Mouse (Mus musculus) E14TG2a.4 (cell line): Measurements from ENCODE around the gene Cep295nl.

Source experiments
- H3K27me3 ChIP-seq: 2 replicates; pipeline ENCODE4 v1.6.1; 2014; ENCODE audit warnings: low read length, control low read depth; ENCODE audit not compliant: insufficient read depth
- H3K36me3 ChIP-seq: 2 replicates; pipeline ENCODE4 v1.6.1; 2014; ENCODE audit warnings: low read length, control low read depth; ENCODE audit not compliant: insufficient read depth
- H3K4me1 ChIP-seq: replicated peaks from 2 replicates; pipeline ENCODE4 v1.6.1; 2014; ENCODE audit warnings: low read depth, low read length, control low read depth
- H3K4me3 ChIP-seq: replicated peaks from 2 replicates; pipeline ENCODE4 v1.5.1; 2014; ENCODE audit warnings: mild to moderate bottlenecking, low read length
- H3K9me3 ChIP-seq: 2 replicates; pipeline ENCODE4 v1.6.1; 2014; ENCODE audit warnings: low read length, control low read depth
- CTCF ChIP-seq: conservative IDR thresholded peaks from 2 replicates; pipeline ENCODE4 v1.5.1; 2014; ENCODE audit warnings: low read length
- NANOG ChIP-seq: IDR thresholded peaks from 2 replicates; pipeline ENCODE4 v1.6.1; 2014; ENCODE audit warnings: borderline replicate concordance, low read length, mixed read lengths
- POU5F1 ChIP-seq: IDR thresholded peaks from 2 replicates; pipeline ENCODE4 v1.6.1; 2014; ENCODE audit warnings: low read length, borderline replicate concordance

Cep295nl gene

DNA sequence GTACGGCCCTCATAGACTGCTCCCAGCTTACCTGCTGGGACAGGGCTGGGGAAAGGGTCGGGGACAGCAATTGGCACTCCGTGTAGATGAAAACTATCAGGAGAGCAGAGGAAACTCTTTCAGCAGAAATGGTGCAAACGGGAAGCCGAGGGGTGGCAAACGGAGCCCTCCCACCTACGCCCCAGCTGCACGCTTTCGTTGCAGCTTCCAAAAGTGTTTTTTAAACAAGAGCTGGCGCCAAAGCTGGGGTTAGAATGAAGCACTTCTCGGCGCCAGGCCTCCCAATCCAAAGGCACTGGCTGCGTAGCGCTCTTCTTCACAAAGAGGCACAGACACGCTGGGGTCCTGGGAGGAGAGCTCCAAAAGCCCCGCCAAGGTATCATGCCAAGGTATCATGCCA lies 11.5 kb downstream of the Cep295nl start:
- H3K4me3 ChIP-seq, result no peak overlapping the region; the same call in 1 of the 2 replicates
- H3K9me3 ChIP-seq, result no peaks in the 10 kb centered on the region
- H3K4me1 ChIP-seq, result peaks cover 44% of the 10 kb centered on the region
- H3K36me3 ChIP-seq, result no peaks in the 10 kb centered on the region
- TF ChIP-seq NANOG, result no peak
- no peak for TF ChIP-seq CTCF
- no peak for TF ChIP-seq POU5F1
- H3K27me3 ChIP-seq, result peaks cover 28% of the 10 kb centered on the region

DNA sequence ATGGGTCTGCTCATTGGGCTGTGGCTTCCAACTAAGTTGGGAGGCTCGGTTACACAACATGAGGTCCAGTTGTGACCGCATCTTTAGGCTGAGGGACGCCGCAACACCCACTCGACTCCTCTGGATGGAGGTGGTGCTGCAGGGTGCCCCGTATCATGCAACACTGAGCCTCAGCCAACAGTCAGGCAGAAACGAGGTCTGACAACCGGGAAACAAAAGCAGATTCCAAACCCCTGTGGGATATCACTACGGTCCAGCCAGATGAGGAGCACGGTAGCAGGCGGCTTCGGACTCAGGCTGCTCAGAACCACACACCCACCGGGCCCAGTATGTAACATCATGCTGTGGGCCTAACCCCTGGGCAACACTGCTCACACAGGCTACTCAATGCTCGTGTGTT lies 11.9 kb downstream of the Cep295nl start:
- Histone ChIP-seq H3K36me3 (no peaks in the 10 kb centered on the region), H3K4me3 (no peak overlapping the region), H3K4me1 (peaks cover 44% of the 10 kb centered on the region), H3K27me3 (peaks cover 28% of the 10 kb centered on the region), H3K9me3 (no peaks in the 10 kb centered on the region)
- TF ChIP-seq NANOG, result no peak
- TF ChIP-seq POU5F1, result no peak
- TF ChIP-seq CTCF, result no peak

DNA sequence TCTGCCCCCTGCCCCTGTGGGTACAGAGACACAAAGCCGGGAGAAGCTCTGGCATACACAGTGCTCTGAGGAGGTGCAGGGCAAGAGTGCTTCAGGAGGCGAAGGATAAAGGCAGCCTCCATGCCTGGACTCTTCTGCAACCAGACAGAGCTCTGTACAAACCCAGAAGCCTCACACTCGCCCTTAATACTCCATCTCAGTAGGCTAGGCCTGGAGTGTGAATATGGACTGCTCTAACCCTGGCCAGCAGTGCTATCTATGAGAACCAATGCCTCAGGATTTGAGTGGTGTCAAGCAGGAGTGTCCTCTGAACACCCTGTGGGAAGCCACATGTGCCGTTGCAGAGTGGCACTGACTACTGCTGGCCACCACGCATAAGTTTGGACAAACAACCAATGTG lies 13.4 kb downstream of the Cep295nl start:
- H3K9me3 ChIP-seq, result no peaks in the 10 kb centered on the region
- peaks cover 43% of the 10 kb centered on the region for H3K4me1 ChIP-seq
- peaks cover 16% of the 10 kb centered on the region for H3K27me3 ChIP-seq
- no peak overlapping the region for H3K4me3 ChIP-seq
- no peak for TF ChIP-seq CTCF
- TF ChIP-seq POU5F1, result no peak
- TF ChIP-seq NANOG, result no peak
- H3K36me3 ChIP-seq, result no peaks in the 10 kb centered on the region

DNA sequence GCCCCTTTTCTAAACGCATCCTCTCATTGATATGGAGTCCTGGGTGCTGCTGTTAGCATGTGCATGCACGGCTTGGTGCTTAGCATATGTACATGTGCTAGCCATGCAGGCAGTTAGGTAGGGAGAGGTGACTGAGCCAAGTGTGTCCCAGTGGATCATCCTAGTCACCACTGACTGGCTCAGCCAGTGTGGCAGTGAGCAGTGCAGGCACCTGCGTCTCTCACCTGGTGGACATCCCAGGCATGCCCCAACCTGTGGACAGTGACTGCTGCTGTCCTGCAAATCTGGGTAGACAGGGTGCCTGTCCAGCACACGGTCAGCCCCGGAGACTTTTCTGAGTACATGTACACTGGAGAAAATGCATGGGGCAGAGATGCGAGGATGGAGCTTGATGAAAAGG lies 13.8 kb downstream of the Cep295nl start:
- peaks cover 12% of the 10 kb centered on the region for H3K27me3 ChIP-seq
- H3K4me1 ChIP-seq, result peaks cover 39% of the 10 kb centered on the region
- H3K9me3 ChIP-seq, result no peaks in the 10 kb centered on the region
- TF ChIP-seq POU5F1, result no peak
- no peak for TF ChIP-seq CTCF
- TF ChIP-seq NANOG, result no peak
- no peaks in the 10 kb centered on the region for H3K36me3 ChIP-seq
- no peak overlapping the region for H3K4me3 ChIP-seq

DNA sequence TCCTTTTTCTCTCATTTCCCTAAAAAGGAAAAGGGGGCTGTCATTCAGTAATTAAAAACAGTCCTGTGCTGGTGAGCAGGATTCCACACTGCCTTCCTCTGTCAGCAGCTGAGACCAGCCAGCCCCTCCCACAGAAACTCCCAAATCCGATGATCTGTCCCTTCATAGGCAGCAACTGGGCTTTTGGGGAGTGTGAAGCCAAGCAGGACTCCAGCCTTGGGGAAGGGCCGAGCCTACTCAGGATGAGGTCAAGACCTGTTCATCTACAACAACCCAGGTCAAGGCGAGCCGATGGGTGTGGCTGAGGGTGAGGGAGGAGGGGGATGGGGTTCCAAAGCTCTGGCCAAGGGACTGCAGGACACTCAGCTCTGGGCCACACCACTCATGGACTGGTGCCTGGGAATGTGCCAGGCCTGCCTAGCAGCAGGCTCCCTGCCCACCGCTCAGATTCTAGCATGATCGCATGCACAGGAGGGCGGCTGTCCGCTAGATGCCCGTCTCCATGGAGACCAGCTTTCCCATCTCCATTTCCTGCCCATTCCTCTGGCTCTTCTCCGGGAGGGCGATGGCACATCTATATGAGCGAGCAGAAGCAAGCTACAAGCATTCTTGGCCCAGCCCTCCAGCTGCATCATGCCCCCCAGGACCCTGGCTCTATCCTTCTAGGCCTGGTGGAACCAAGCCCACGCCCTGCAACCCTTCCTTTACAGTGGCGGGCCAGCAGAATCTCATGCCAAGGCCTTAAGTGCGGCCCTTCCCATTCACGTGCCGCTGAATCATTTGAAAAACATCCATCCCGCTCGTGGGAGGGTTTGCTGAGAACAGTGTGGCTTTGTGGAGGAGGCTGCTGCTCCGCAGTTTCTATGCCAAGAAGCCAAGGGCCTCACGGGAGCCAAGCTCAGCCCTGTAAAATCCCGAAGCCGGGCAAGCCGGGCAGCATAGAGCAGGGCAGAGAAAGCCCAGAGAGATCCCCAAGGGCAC lies 15.0 kb downstream of the Cep295nl start:
- peaks cover under 1% of the 10 kb centered on the region for H3K27me3 ChIP-seq
- TF ChIP-seq POU5F1 (no peak), NANOG (no peak), CTCF (no peak)
- H3K4me1 ChIP-seq, result peaks cover 33% of the 10 kb centered on the region
- peak overlapping the region; percentile 39 for H3K4me3 ChIP-seq
- no peaks in the 10 kb centered on the region for H3K36me3 ChIP-seq
- no peaks in the 10 kb centered on the region for H3K9me3 ChIP-seq

DNA sequence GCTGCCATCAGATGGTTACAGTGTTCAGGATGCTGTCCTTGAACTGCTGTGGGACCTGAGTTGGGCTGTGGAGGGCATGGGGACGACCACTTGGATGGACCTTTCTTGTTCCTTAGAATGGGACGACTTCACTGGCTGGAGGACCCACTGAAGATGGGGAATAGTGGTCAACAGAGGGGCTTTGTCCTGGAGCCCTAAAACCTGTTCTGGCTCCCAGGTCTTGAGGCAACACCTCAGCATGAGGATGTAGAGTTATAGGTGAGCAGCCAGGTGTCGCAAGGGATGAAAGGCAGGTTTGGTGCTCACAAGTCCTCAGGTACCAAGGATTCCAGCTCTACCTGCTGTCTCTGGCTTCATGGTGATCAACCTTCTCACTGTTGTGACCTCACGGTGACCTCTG lies 15.8 kb downstream of the Cep295nl start:
- no peaks in the 10 kb centered on the region for H3K36me3 ChIP-seq
- H3K9me3 ChIP-seq, result no peaks in the 10 kb centered on the region
- H3K4me1 ChIP-seq, result peaks cover 33% of the 10 kb centered on the region
- TF ChIP-seq POU5F1, result no peak
- no peak for TF ChIP-seq NANOG
- no peak for TF ChIP-seq CTCF
- no peak overlapping the region for H3K4me3 ChIP-seq
- no peaks in the 10 kb centered on the region for H3K27me3 ChIP-seq

DNA sequence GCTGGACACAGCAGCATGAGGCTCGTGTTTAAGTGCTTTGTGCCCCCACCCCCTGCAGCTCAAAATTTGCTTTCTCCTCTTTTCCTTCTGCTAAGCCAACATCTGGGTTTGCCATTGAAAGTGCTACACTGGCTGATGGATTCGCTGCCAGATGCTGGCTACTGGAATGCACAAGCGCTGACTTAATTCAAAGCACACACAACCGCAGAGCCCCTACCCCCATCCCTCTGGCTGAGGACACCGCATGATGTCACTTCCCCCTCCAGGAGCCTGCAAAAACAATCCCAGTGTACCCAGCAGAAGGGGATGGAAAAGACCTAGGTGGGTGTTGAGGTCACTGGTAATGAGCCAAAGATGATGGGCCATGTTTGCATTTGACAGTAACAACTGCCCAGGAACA lies 17.8 kb downstream of the Cep295nl start:
- no peaks in the 10 kb centered on the region for H3K27me3 ChIP-seq
- no peaks in the 10 kb centered on the region for H3K9me3 ChIP-seq
- H3K36me3 ChIP-seq, result no peaks in the 10 kb centered on the region
- H3K4me1 ChIP-seq, result peaks cover 32% of the 10 kb centered on the region
- H3K4me3 ChIP-seq, result no peak overlapping the region
- TF ChIP-seq CTCF, result no peak
- no peak for TF ChIP-seq NANOG
- TF ChIP-seq POU5F1, result no peak

DNA sequence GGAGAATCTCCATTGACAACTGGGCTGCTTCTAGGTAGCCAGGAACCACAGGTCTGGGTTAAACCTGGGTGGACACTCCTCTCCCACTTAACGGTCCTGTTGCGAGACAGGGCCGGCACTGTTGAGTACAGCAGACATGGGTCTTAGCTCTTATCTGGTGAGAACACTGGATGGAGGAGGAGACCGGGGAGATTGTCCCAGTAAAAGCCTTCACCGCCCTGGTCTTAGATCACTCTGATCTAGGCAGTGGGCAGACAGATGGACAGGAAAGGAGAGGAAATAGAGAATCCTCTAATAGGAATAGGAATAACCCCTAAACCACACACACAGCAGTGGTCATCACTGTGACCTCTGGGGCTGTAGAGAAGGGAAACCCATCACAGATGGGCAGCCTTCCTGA lies 18.3 kb downstream of the Cep295nl start:
- peaks cover 32% of the 10 kb centered on the region for H3K4me1 ChIP-seq
- no peaks in the 10 kb centered on the region for H3K36me3 ChIP-seq
- no peak overlapping the region for H3K4me3 ChIP-seq
- H3K9me3 ChIP-seq, result no peaks in the 10 kb centered on the region
- no peaks in the 10 kb centered on the region for H3K27me3 ChIP-seq
- no peak for TF ChIP-seq NANOG
- no peak for TF ChIP-seq CTCF
- no peak for TF ChIP-seq POU5F1
